Mouse (Mus musculus): ENCODE data around the gene Med13. TPM values are rescaled to one million over a fixed set of nuclear protein-coding genes. Genes with fewer than 3 reads are reported as not detected.

The Med13 gene
- polyA plus RNA-seq, 1 experiment from 2014 or later = 8.9 TPM

DNA sequence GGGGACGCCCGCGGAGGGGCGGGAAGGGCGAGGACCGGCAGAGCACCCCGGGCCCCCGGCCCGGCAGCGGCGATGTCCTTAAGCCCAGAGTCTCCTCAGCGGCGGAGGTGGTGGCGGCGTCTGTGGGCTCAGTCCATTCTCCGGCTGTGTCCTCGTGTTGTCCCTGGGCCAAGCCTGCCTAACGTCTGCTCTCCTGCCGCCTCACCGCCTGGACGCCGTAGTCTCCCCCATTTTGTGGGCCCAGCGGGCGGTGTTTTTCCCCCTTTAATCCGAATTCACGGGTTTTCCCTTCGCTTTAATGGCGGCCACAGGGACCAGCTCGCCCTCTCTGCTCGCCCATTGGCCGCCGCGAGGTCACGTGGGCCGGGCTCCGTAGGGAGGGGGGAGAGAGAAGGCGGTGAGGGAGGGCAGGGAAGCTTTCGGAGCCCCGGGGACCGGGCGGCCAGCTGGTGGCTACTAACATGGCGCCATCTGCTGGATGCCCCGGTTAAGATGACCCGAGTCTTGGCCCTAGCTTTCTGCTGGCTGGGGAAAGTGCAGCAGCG lies 654 bp upstream of the Med13 start:
- Histone ChIP-seq H3K36me3 (ENCODE audit: insufficient read depth, low read length) (peaks cover 10% of the 10 kb centered on the region; the same call in 1 of the 2 replicates), H3K27me3 (ENCODE audit: insufficient read depth, low read length) (no peaks in the 10 kb centered on the region)
- whole genome bisulfite sequencing = under 1% methylated on average over 45 of the region's 45 CpGs

DNA sequence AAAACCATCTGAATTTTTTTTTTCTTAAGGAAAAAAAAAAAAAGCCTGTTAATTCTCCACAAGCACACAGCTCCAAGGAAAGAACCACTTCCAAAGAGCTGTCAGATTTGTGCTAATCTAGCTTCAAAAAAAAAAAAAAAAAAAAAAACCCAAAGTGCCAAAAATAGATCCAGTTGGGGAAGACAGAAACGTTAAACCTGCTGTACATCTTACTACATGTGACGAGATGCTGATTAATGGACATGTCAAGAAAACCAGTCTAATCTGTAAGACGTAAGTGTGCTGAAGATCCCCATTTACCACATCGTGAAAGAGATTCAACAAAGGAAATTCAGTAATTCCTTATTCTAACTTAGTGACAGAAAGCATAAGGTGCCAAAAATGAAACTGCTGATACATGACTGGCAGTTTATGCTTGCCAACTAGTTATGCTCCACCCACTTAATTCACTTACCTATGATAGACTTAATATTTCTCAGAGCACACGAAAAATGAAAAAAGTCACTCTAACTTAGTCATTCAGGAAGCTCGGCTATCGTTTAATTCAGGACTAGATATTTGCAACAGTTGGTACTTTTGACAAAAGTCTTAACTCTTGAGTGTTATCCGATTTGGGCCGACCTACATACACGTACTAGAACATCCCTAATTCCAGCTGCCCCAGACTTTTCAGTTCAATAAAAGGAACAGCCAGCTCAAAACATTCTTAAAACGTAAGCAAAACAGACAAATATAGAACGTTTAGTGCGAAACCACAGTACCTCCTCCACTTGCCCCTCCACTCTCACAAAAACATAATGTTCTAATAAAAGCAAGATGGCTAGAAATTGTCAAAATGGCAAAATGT lies 1.2 kb downstream of the Med13 start:
- no peaks in the 10 kb centered on the region for H3K27me3 ChIP-seq (ENCODE audit: insufficient read depth, low read length)
- H3K27ac ChIP-seq (ENCODE audit: low read length) = no peak overlapping the region

More for the DNA sequence above, 654 bp upstream of the Med13 start:
- Histone ChIP-seq H3K4me3 (ENCODE audit: low read length) (peak overlapping the region; percentile 94), H3K4me1 (ENCODE audit: insufficient read depth, low read length) (peaks cover 25% of the 10 kb centered on the region), H3K27ac (ENCODE audit: low read length) (peak overlapping the region; percentile 100), H3K4me2 (replicated peaks; ENCODE audit: low read depth, low read length) (peak overlapping the region; percentile 81; the same call in 1 of the 2 replicates), H3K9ac (replicated peaks; ENCODE audit: low read length) (peak overlapping the region; percentile 94), H3K9me3 (ENCODE audit: low read length) (no peaks in the 10 kb centered on the region)
- ATAC-seq (ENCODE audit: low FRiP score, low TSS enrichment) = peak; percentile 98

DNA sequence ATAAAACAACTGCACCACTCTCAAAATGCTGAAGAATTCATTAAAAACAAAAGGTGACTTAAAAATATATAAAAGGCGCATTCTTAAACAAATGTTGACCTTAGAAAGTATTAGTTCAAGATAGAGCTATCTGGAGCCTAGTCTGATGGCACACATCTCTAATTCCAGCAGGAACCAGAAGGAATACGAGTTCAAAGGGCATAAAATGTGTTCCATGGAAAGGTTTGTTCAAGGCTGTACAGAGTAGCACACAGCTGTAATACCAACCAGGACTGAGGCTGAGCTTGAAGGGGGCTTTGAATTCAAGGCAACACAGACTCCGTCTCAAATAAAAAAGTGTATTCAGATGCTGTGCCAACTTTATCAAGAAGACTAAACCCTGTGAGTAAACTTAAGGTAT lies 3.8 kb downstream of the Med13 start:
- Histone ChIP-seq H3K36me3 (ENCODE audit: insufficient read depth, low read length) (peaks cover 10% of the 10 kb centered on the region; the same call in 1 of the 2 replicates), H3K4me1 (ENCODE audit: insufficient read depth, low read length) (peaks cover 36% of the 10 kb centered on the region), H3K4me3 (ENCODE audit: low read length) (no peak overlapping the region), H3K27ac (ENCODE audit: low read length) (no peak overlapping the region), H3K27me3 (ENCODE audit: insufficient read depth, low read length) (no peaks in the 10 kb centered on the region), H3K4me2 (replicated peaks; ENCODE audit: low read depth, low read length) (no peak overlapping the region), H3K9ac (replicated peaks; ENCODE audit: low read length) (no peak overlapping the region), H3K9me3 (ENCODE audit: low read length) (no peaks in the 10 kb centered on the region)
- 75% methylated on average over 3 of the region's 3 CpGs for WGBS
- no peak for ATAC-seq (ENCODE audit: low FRiP score, low TSS enrichment)

More for the DNA sequence above, 1.2 kb downstream of the Med13 start:
- no peak for ATAC-seq (ENCODE audit: low FRiP score, low TSS enrichment)
- Histone ChIP-seq H3K9ac (replicated peaks; ENCODE audit: low read length) (peak overlapping the region; percentile 94), H3K4me3 (ENCODE audit: low read length) (peak overlapping the region; percentile 94), H3K9me3 (ENCODE audit: low read length) (no peaks in the 10 kb centered on the region), H3K36me3 (ENCODE audit: insufficient read depth, low read length) (peaks cover 10% of the 10 kb centered on the region; the same call in 1 of the 2 replicates), H3K4me2 (replicated peaks; ENCODE audit: low read depth, low read length) (peak overlapping the region; percentile 81), H3K4me1 (ENCODE audit: insufficient read depth, low read length) (peaks cover 33% of the 10 kb centered on the region)
- 4% methylated on average over 13 of the region's 13 CpGs for WGBS

DNA sequence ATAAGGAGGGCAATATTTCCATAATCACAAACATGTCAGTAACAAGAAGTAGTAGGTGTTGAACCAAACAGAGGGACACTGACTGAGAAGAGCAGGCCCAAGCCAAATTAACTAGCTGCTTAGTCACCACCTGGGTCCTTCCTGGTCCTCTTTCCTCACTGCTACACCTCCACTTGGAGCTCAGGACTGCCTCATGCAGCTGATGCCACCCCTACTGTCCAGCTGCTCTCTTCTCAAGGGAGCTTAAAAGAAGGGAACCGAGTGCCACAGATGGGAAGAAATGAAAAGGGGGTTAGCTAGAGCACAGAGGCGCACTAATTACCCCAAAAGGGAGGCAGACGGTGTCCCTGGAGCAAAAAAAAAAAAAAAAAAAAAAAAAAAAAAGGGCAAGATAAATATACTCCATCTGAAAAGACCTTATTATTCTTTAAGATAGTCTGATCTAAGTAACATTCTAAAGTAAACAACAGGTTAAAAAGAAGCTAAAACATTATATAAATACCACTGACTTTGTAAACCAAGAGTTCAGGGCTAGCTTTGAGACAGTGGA lies 5.6 kb downstream of the Med13 start:
- no peak for ATAC-seq (ENCODE audit: low FRiP score, low TSS enrichment)
- 71% methylated on average over 3 of the region's 3 CpGs for WGBS
- H3K27ac ChIP-seq (ENCODE audit: low read length) = no peak overlapping the region
- H3K4me3 ChIP-seq (ENCODE audit: low read length) = no peak overlapping the region
- H3K36me3 ChIP-seq (ENCODE audit: insufficient read depth, low read length) = peaks cover 10% of the 10 kb centered on the region; the same call in 1 of the 2 replicates
- no peak overlapping the region for H3K9ac ChIP-seq (replicated peaks; ENCODE audit: low read length)
- H3K27me3 ChIP-seq (ENCODE audit: insufficient read depth, low read length) = no peaks in the 10 kb centered on the region
- peaks cover 39% of the 10 kb centered on the region for H3K4me1 ChIP-seq (ENCODE audit: insufficient read depth, low read length)
- H3K4me2 ChIP-seq (replicated peaks; ENCODE audit: low read depth, low read length) = no peak overlapping the region
- H3K9me3 ChIP-seq (ENCODE audit: low read length) = no peaks in the 10 kb centered on the region

DNA sequence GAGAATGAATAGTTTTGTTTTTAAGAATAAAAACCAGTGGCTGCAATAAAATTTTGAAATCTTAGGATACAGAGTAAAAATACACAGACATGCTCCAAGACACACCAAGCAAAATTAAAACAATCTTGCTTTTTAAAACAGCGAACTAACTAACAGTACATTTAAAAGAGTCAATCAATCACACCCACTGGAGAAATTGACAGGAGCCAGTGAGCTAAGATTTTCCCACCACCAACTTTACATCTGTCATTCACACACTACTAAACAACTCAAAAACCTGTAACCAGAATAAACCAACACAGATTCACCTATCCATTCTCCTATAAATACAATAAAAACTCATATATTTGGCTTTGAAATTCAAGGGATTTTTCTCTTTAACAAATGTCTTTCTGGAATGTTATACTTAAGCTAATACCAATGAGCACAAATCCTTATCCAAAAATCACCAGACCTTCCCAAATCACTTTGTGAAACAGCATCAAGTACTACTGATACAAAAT lies 6.7 kb downstream of the Med13 start:
- WGBS = 82% methylated on average over 1 of the region's 1 CpGs
- Histone ChIP-seq H3K4me1 (ENCODE audit: insufficient read depth, low read length) (peaks cover 35% of the 10 kb centered on the region), H3K4me2 (replicated peaks; ENCODE audit: low read depth, low read length) (no peak overlapping the region), H3K27ac (ENCODE audit: low read length) (no peak overlapping the region), H3K4me3 (ENCODE audit: low read length) (no peak overlapping the region), H3K9me3 (ENCODE audit: low read length) (no peaks in the 10 kb centered on the region), H3K27me3 (ENCODE audit: insufficient read depth, low read length) (no peaks in the 10 kb centered on the region), H3K36me3 (ENCODE audit: insufficient read depth, low read length) (peaks cover 10% of the 10 kb centered on the region; the same call in 1 of the 2 replicates), H3K9ac (replicated peaks; ENCODE audit: low read length) (no peak overlapping the region)
- ATAC-seq (ENCODE audit: low FRiP score, low TSS enrichment) = no peak

DNA sequence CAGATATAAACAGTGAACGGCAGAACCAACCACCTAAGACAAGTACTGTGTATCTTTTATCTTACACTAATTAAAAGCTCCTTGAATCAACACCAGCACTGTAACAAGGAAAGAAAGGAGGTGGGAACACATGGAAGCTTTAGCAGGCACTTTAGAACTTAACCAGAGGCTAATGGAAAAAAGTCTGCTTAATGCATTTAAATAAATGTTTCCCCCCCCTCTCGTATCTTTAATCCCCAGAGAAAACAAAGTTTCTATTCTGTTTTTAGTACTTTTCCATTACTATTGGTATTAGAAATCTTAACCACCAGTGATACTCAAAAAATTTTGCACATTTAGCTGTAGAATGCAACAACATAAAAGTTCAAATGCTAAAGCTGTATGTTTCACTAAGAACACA lies 8.1 kb downstream of the Med13 start:
- Histone ChIP-seq H3K27me3 (ENCODE audit: insufficient read depth, low read length) (no peaks in the 10 kb centered on the region), H3K4me3 (ENCODE audit: low read length) (no peak overlapping the region), H3K9ac (replicated peaks; ENCODE audit: low read length) (no peak overlapping the region), H3K9me3 (ENCODE audit: low read length) (no peaks in the 10 kb centered on the region), H3K27ac (ENCODE audit: low read length) (no peak overlapping the region), H3K36me3 (ENCODE audit: insufficient read depth, low read length) (peaks cover 4% of the 10 kb centered on the region; the same call in 1 of the 2 replicates), H3K4me2 (replicated peaks; ENCODE audit: low read depth, low read length) (no peak overlapping the region), H3K4me1 (ENCODE audit: insufficient read depth, low read length) (peaks cover 26% of the 10 kb centered on the region)
- 28% methylated on average over 2 of the region's 2 CpGs for WGBS
- no peak for ATAC-seq (ENCODE audit: low FRiP score, low TSS enrichment)

DNA sequence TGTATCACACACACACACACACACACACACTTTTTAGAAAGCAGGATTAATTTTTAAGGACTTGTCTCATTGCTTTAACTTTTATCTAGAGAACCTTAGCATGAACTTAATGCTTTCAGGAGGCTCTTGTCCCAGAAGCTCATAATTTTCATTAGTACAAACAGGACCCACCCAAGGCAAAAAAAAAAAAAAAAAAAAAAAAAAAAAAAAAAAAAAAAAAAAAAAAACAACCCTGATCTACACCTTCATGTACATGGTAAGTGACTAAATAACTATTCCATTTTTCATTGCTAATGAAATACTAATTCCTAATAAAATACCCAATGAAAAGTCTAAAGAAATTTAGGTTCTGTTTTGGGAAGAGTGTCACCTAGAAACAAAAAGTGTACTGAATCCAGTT lies 8.5 kb downstream of the Med13 start:
- Histone ChIP-seq H3K9me3 (ENCODE audit: low read length) (no peaks in the 10 kb centered on the region), H3K4me2 (replicated peaks; ENCODE audit: low read depth, low read length) (no peak overlapping the region), H3K9ac (replicated peaks; ENCODE audit: low read length) (no peak overlapping the region), H3K4me1 (ENCODE audit: insufficient read depth, low read length) (peaks cover 23% of the 10 kb centered on the region), H3K36me3 (ENCODE audit: insufficient read depth, low read length) (peaks cover 6% of the 10 kb centered on the region; the same call in 1 of the 2 replicates), H3K4me3 (ENCODE audit: low read length) (no peak overlapping the region), H3K27me3 (ENCODE audit: insufficient read depth, low read length) (no peaks in the 10 kb centered on the region), H3K27ac (ENCODE audit: low read length) (no peak overlapping the region)
- no peak for ATAC-seq (ENCODE audit: low FRiP score, low TSS enrichment)

DNA sequence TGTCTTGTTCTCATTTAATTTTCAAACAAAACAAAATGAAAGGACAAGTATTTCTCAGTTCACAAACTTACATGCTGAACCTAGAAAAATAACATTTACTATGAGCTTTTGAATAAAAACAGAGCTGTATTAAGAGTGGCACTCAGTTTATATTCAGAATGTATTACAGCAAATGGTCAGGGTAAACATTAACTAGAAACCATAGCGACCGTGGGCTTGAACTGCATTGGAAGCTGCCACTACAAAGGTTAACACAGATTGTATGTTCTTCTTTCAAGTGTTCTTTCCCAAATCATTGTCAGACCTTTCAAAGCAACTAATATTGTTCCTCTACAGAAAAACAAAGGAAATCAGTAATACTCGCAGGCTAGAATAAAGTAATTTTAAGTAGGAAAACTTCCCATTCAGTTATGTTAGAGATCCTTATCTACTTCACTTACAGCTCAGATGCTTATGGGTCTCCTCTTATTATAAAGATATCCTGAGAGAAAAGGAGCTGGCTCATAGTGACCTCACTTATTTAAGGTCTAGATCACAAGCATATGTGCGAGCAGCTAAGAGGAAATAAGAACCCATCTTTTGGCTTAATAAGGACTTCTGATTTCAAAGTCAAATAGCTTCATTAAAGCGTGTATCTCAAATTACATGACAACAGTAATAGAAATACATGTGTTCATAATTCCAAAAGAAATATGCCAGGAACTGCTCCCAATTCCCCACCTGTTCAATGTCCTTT lies 9.8 kb downstream of the Med13 start:
- Histone ChIP-seq H3K4me3 (ENCODE audit: low read length) (no peak overlapping the region), H3K9me3 (ENCODE audit: low read length) (no peaks in the 10 kb centered on the region), H3K4me2 (replicated peaks; ENCODE audit: low read depth, low read length) (0 out of 2 replicates have a peak overlapping the region, but pooled peaks have one; percentile 2), H3K27me3 (ENCODE audit: insufficient read depth, low read length) (no peaks in the 10 kb centered on the region), H3K9ac (replicated peaks; ENCODE audit: low read length) (no peak overlapping the region), H3K27ac (ENCODE audit: low read length) (peak overlapping the region; percentile 66), H3K36me3 (ENCODE audit: insufficient read depth, low read length) (0 out of 2 replicates have a peak, but pooled peaks cover 4% of the 10 kb centered on the region), H3K4me1 (ENCODE audit: insufficient read depth, low read length) (peaks cover 12% of the 10 kb centered on the region)
- no peak for ATAC-seq (ENCODE audit: low FRiP score, low TSS enrichment)
- WGBS = 66% methylated on average over 5 of the region's 5 CpGs

DNA sequence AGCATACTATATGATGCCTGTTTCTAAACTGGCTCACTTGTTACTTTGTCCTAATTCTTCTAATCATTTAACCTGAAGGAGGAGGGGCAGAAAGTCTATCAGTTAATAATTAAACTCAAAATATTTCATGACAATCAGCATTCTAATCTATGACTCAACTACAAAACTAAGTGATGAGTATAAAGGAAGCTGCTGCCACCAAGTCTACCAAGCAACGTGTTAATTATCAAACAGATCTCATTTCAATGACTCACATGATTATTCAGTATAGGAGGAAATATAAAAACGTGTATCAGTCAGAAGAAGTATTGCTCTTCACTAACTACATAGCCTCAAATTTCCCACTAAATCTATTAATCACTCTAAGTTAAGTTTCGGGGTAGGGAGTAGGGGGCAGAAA lies 10.9 kb downstream of the Med13 start:
- H3K4me2 ChIP-seq (replicated peaks; ENCODE audit: low read depth, low read length) = no peak overlapping the region
- H3K27ac ChIP-seq (ENCODE audit: low read length) = no peak overlapping the region
- H3K9ac ChIP-seq (replicated peaks; ENCODE audit: low read length) = no peak overlapping the region
- peaks cover 10% of the 10 kb centered on the region; the same call in 1 of the 2 replicates for H3K36me3 ChIP-seq (ENCODE audit: insufficient read depth, low read length)
- H3K27me3 ChIP-seq (ENCODE audit: insufficient read depth, low read length) = no peaks in the 10 kb centered on the region
- ATAC-seq (ENCODE audit: low FRiP score, low TSS enrichment) = no peak
- no peaks in the 10 kb centered on the region for H3K9me3 ChIP-seq (ENCODE audit: low read length)
- 0 out of 2 replicates have a peak, but pooled peaks cover 9% of the 10 kb centered on the region for H3K4me1 ChIP-seq (ENCODE audit: insufficient read depth, low read length)
- 50% methylated on average over 3 of the region's 3 CpGs for WGBS
- H3K4me3 ChIP-seq (ENCODE audit: low read length) = no peak overlapping the region

Data from kidney, embryonic 16.5 days (tissue).